Comparison of ENCODE assay signal across 8 mouse cellular contexts in genomic region chr8:88698048-88698447, GRCm38 (mm10). TPM values are rescaled to one million over a fixed set of nuclear protein-coding genes. Genes with fewer than 3 reads are reported as not detected.
A peak's percentile ranks its signal among the peaks of the same experiment; 100 is the strongest.
DNase-seq lines count a peak whose midpoint lies in the region; ATAC-seq and TF ChIP-seq lines count a peak whose summit lies in the region.

No protein-coding gene starts in this region.

- peak overlapping the region; percentile 99 for H3K4me3 ChIP-seq in layer of hippocampus, adult 2 months
- H3K4me3 ChIP-seq in bone marrow macrophage, adult 2 months (ENCODE audit: insufficient read depth, low read length), result peak overlapping the region; percentile 85
- H3K4me3 ChIP-seq in hindbrain, postnatal 0 days (ENCODE audit: low read length), result peak overlapping the region; percentile 83

- peaks cover 22% of the 10 kb centered on the region for H3K4me1 ChIP-seq in bone marrow macrophage, adult 2 months (ENCODE audit: control insufficient read depth, insufficient read depth, low read length)
- no peaks in the 10 kb centered on the region for H3K4me1 ChIP-seq in hindbrain, postnatal 0 days (ENCODE audit: insufficient read depth, low read length)

- TF ChIP-seq POLR2A in bone marrow macrophage, adult 2 months (IDR thresholded peaks at IDR 0.05; ENCODE audit: borderline replicate concordance, low read depth, low read length), result no peak

- ATAC-seq in hindbrain, postnatal 0 days, result no peak

- peak overlapping the region; percentile 70 for H3K4me2 ChIP-seq in hindbrain, postnatal 0 days (ENCODE audit: low read depth, low read length)

- no peaks in the 10 kb centered on the region for H3K27me3 ChIP-seq in hindbrain, postnatal 0 days (ENCODE audit: insufficient read depth, low read length)

- 22% methylated on average over 2 of the region's 2 CpGs for WGBS in hindbrain, postnatal 0 days

- no peak for DNase-seq in layer of hippocampus, adult 2 months (ENCODE audit: low spot score in 2 of 2)
- DNase-seq in layer of hippocampus, adult 18-20 months (ENCODE audit: low spot score in 2 of 2), result no peak
- DNase-seq in hindbrain, postnatal 0 days (ENCODE audit: low spot score), result no peak
- peak; percentile 44 for DNase-seq in naive thymus-derived CD4-positive, alpha-beta T cell, adult 2 months (ENCODE audit: low read depth)
- no peak for DNase-seq in right cerebral cortex, postnatal 10 days (ENCODE audit: low spot score in 2 of 2)
- no peak for DNase-seq in adipocyte (ENCODE audit: low spot score)
- no peak for DNase-seq in kidney, adult 18-20 months

- no peak overlapping the region for H3K27ac ChIP-seq in layer of hippocampus, adult 2 months
- H3K27ac ChIP-seq in bone marrow macrophage, adult 2 months (ENCODE audit: insufficient read depth, low read depth, low read length), result no peak overlapping the region
- no peak overlapping the region for H3K27ac ChIP-seq in hindbrain, postnatal 0 days

- no peak for TF ChIP-seq CTCF in layer of hippocampus, adult 2 months (conservative IDR thresholded peaks at IDR 0.05)
- no peak for TF ChIP-seq CTCF in bone marrow macrophage, adult 2 months (IDR thresholded peaks at IDR 0.05; ENCODE audit: low read depth, low read length)
- no peak for TF ChIP-seq CTCF in hindbrain, postnatal 0 days (IDR thresholded peaks at IDR 0.05; ENCODE audit: low read depth)

- H3K9ac ChIP-seq in hindbrain, postnatal 0 days (replicated peaks; ENCODE audit: low read length), result no peak overlapping the region

- no peaks in the 10 kb centered on the region for H3K36me3 ChIP-seq in hindbrain, postnatal 0 days (ENCODE audit: insufficient read depth, low read length)

- no peaks in the 10 kb centered on the region for H3K9me3 ChIP-seq in hindbrain, postnatal 0 days (ENCODE audit: low read length)

RNA-seq across cellular contexts. Expression of gene Cyld, which starts 1.2 kb away (rescaled TPM):
- total RNA-seq in layer of hippocampus, adult 2 months (2021), result 10 to 100 TPM; 86.9 to 91.5 TPM
- total RNA-seq in layer of hippocampus, adult 18-20 months (2021), result 10 to 100 TPM; 90.8 to 93.6 TPM
- polyA plus RNA-seq in bone marrow macrophage, adult 2 months (2012; ENCODE audit: insufficient read depth, insufficient read length, missing spikeins), result 28.1 and 33.9 TPM in 2 replicates
- total RNA-seq in hindbrain, postnatal 0 days (2014; rRNA removed), result 13.1 and 16.2 TPM in 2 replicates
- 11.0 and 11.9 TPM in 2 replicates for polyA plus RNA-seq in hindbrain, postnatal 0 days (2015; fragmentation: Nextera tagmentation; extraction: Ambion mirVana)

RNA-seq across cellular contexts. Expression of gene Nod2, which starts 50.9 kb away (rescaled TPM):
- total RNA-seq in layer of hippocampus, adult 2 months (2021), result under 1 TPM; 0.15 to 0.39 TPM
- total RNA-seq in layer of hippocampus, adult 18-20 months (2021), result under 1 TPM; 0.37 to 0.51 TPM
- polyA plus RNA-seq in bone marrow macrophage, adult 2 months (2012; ENCODE audit: insufficient read depth, insufficient read length, missing spikeins), result 4.1 and 4.2 TPM in 2 replicates
- 0.32 and 1.7 TPM in 2 replicates for total RNA-seq in hindbrain, postnatal 0 days (2014; rRNA removed)
- 0.05 TPM in 1 of 2 replicates, not detected in the other for polyA plus RNA-seq in hindbrain, postnatal 0 days (2015; fragmentation: Nextera tagmentation; extraction: Ambion mirVana)
